Mouse (Mus musculus) kidney, embryonic 15.5 days (tissue): ENCODE measurements around the gene Hcn3. TPM values are rescaled to one million over a fixed set of nuclear protein-coding genes. Genes with fewer than 3 reads are reported as not detected.
A peak's percentile ranks its signal among the peaks of the same experiment; 100 is the strongest.

ENCODE experiments used
- ATAC-seq: fragments of 200-750 bp; cut with Nextera tagmentation; replicated peaks from 2 replicates; pipeline ENCODE4 v1.8.0; 2017; ENCODE audit warnings: moderate TSS enrichment; ENCODE audit not compliant: low FRiP score
- H3K27ac ChIP-seq: fragments of 300-500 bp; sonication (generic); 2 replicates; pipeline ENCODE4 v1.5.1; 2015; ENCODE audit warnings: mild to moderate bottlenecking, inconsistent platforms
- H3K27me3 ChIP-seq: fragments of 300-500 bp; sonication (generic); 2 replicates; pipeline ENCODE4 v1.6.1; 2015; ENCODE audit warnings: inconsistent platforms
- H3K36me3 ChIP-seq: fragments of 300-500 bp; sonication (generic); 2 replicates; pipeline ENCODE4 v1.6.1; 2015; ENCODE audit warnings: inconsistent platforms
- H3K4me1 ChIP-seq: fragments of 300-500 bp; sonication (generic); 2 replicates; pipeline ENCODE4 v1.6.1; 2015; ENCODE audit warnings: inconsistent platforms
- H3K4me2 ChIP-seq: fragments of 300-500 bp; sonication (generic); 2 replicates; pipeline ENCODE4 v1.6.1; 2015; ENCODE audit warnings: moderate library complexity, mild to moderate bottlenecking, inconsistent platforms
- H3K4me3 ChIP-seq: fragments of 300-500 bp; sonication (generic); replicated peaks from 2 replicates; pipeline ENCODE4 v1.5.1; 2015; ENCODE audit warnings: mild to moderate bottlenecking, inconsistent platforms
- H3K9ac ChIP-seq: fragments of 300-500 bp; sonication (generic); 2 replicates; pipeline ENCODE4 v1.6.1; 2015; ENCODE audit warnings: mild to moderate bottlenecking, inconsistent platforms
- H3K9me3 ChIP-seq: fragments of 300-500 bp; sonication (generic); replicated peaks from 2 replicates; pipeline ENCODE4 v1.6.1; 2016; ENCODE audit warnings: inconsistent platforms
- WGBS: fragments of 180-500 bp; shearing (Covaris S2); methylation state at CpG from one replicate; pipeline ENCODE4 v1.1.7; 2015; ENCODE audit warnings: mixed read lengths; 5-methylcytosine and 5-hydroxymethylcytosine counted together
- polyA plus RNA-seq: library from polyadenylated mRNA; unstranded; fragments of >200 nt; fragmentation: Nextera tagmentation; extraction: Ambion mirVana; gene quantifications from 2 replicates; pipeline ENCODE4 v1.2.1, GENCODE M21; 2015

The Hcn3 gene
- polyA plus RNA-seq, 1 experiment from 2014 or later = 3.1 TPM

- no peak overlapping the region for H3K4me2 ChIP-seq
- no peaks in the 10 kb centered on the region for H3K27me3 ChIP-seq
- H3K27ac ChIP-seq = no peak overlapping the region
- peaks cover 10% of the 10 kb centered on the region for H3K36me3 ChIP-seq
- no peak overlapping the region for H3K9ac ChIP-seq
- no peak for ATAC-seq
- no peaks in the 10 kb centered on the region for H3K9me3 ChIP-seq
- no peak overlapping the region for H3K4me3 ChIP-seq
- H3K4me1 ChIP-seq = peaks cover 19% of the 10 kb centered on the region
- WGBS = 76% methylated on average over 1 of the region's 1 CpGs
These were observed 33.4 kb upstream of the Hcn3 start for GRCm38 (mm10) chr3:89193351-89193750.

GRCm38 (mm10) chr3:89190436-89190835 lies 30.4 kb upstream of the Hcn3 start:
- Histone ChIP-seq H3K9ac (no peak overlapping the region), H3K4me3 (no peak overlapping the region), H3K9me3 (no peaks in the 10 kb centered on the region), H3K4me2 (no peak overlapping the region), H3K27ac (no peak overlapping the region), H3K4me1 (peaks cover 34% of the 10 kb centered on the region), H3K27me3 (no peaks in the 10 kb centered on the region), H3K36me3 (peaks cover 25% of the 10 kb centered on the region)
- no peak for ATAC-seq
- 82% methylated on average over 8 of the region's 8 CpGs for WGBS

GRCm38 (mm10) chr3:89188478-89188875 lies 28.5 kb upstream of the Hcn3 start:
- Histone ChIP-seq H3K9me3 (no peaks in the 10 kb centered on the region), H3K4me3 (no peak overlapping the region), H3K4me1 (peaks cover 52% of the 10 kb centered on the region), H3K9ac (no peak overlapping the region), H3K27ac (peak overlapping the region; percentile 78), H3K4me2 (peak overlapping the region; percentile 9; the same call in 1 of the 2 replicates), H3K36me3 (peaks cover 25% of the 10 kb centered on the region), H3K27me3 (no peaks in the 10 kb centered on the region)
- no peak for ATAC-seq
- 58% methylated on average over 12 of the region's 12 CpGs for WGBS

- Histone ChIP-seq H3K27ac (peak overlapping the region; percentile 78), H3K4me2 (peak overlapping the region; percentile 40)
- ATAC-seq = no peak
These were observed 27.9 kb upstream of the Hcn3 start for GRCm38 (mm10) chr3:89187690-89188477.

GRCm38 (mm10) chr3:89187197-89187596 lies 27.2 kb upstream of the Hcn3 start:
- no peaks in the 10 kb centered on the region for H3K9me3 ChIP-seq
- 35% methylated on average over 23 of the region's 23 CpGs for WGBS
- no peak overlapping the region; the same call in 1 of the 2 replicates for H3K4me3 ChIP-seq
- peak overlapping the region; percentile 78; the same call in 1 of the 2 replicates for H3K27ac ChIP-seq
- H3K9ac ChIP-seq = no peak overlapping the region
- H3K36me3 ChIP-seq = peaks cover 27% of the 10 kb centered on the region
- H3K4me1 ChIP-seq = peaks cover 60% of the 10 kb centered on the region
- peak overlapping the region; percentile 40 for H3K4me2 ChIP-seq
- no peak for ATAC-seq
- H3K27me3 ChIP-seq = no peaks in the 10 kb centered on the region

More at GRCm38 (mm10) chr3:89187690-89188477, 27.9 kb upstream of the Hcn3 start:
- Histone ChIP-seq H3K27me3 (no peaks in the 10 kb centered on the region), H3K9me3 (no peaks in the 10 kb centered on the region), H3K4me1 (peaks cover 54% of the 10 kb centered on the region), H3K4me3 (no peak overlapping the region), H3K36me3 (peaks cover 25% of the 10 kb centered on the region), H3K9ac (no peak overlapping the region)
- WGBS = 59% methylated on average over 18 of the region's 18 CpGs

- H3K4me2 ChIP-seq = peak overlapping the region; percentile 83
- no peaks in the 10 kb centered on the region for H3K9me3 ChIP-seq
- peak overlapping the region; percentile 60 for H3K4me3 ChIP-seq
- H3K9ac ChIP-seq = peak overlapping the region; percentile 54
- peaks cover 65% of the 10 kb centered on the region for H3K4me1 ChIP-seq
- no peak for ATAC-seq
- no peaks in the 10 kb centered on the region for H3K27me3 ChIP-seq
- H3K36me3 ChIP-seq = peaks cover 55% of the 10 kb centered on the region
- peak overlapping the region; percentile 89 for H3K27ac ChIP-seq
- WGBS = 66% methylated on average over 6 of the region's 6 CpGs
These were observed 23.9 kb upstream of the Hcn3 start for GRCm38 (mm10) chr3:89183959-89184315.

- peaks cover 50% of the 10 kb centered on the region for H3K36me3 ChIP-seq
- H3K4me3 ChIP-seq = peak within 1 kb of the TSS; percentile 60
- WGBS = 5% methylated on average over 39 of the region's 39 CpGs
- H3K4me2 ChIP-seq = peak within 1 kb of the TSS; percentile 83
- peak; percentile 92 for ATAC-seq
- H3K27me3 ChIP-seq = no peaks in the 10 kb centered on the region
- H3K4me1 ChIP-seq = peaks cover 65% of the 10 kb centered on the region
- H3K9me3 ChIP-seq = no peaks in the 10 kb centered on the region
- peak within 1 kb of the TSS; percentile 54 for H3K9ac ChIP-seq
- peak within 1 kb of the TSS; percentile 89 for H3K27ac ChIP-seq
These were observed 23.3 kb upstream of the Hcn3 start, which contains the start of gene Fam189b for GRCm38 (mm10) chr3:89183058-89183958. TSS of gene Fam189b (plus strand) at chr3:89183143.

GRCm38 (mm10) chr3:89182531-89183057 lies 22.6 kb upstream of the Hcn3 start:
- peak; percentile 1; the same call in 1 of the 2 replicates for ATAC-seq

GRCm38 (mm10) chr3:89181749-89182500 lies 21.9 kb upstream of the Hcn3 start:
- Histone ChIP-seq H3K36me3 (peaks cover 39% of the 10 kb centered on the region), H3K27ac (peak overlapping the region; percentile 89; the same call in 1 of the 2 replicates), H3K9ac (no peak overlapping the region), H3K4me2 (no peak overlapping the region), H3K9me3 (no peaks in the 10 kb centered on the region), H3K4me3 (no peak overlapping the region), H3K4me1 (peaks cover 57% of the 10 kb centered on the region), H3K27me3 (no peaks in the 10 kb centered on the region)
- WGBS = 91% methylated on average over 27 of the region's 27 CpGs
- ATAC-seq = no peak

More at GRCm38 (mm10) chr3:89182531-89183057, 22.6 kb upstream of the Hcn3 start:
- no peaks in the 10 kb centered on the region for H3K27me3 ChIP-seq
- H3K4me2 ChIP-seq = peak overlapping the region; percentile 83
- H3K9me3 ChIP-seq = no peaks in the 10 kb centered on the region
- H3K4me1 ChIP-seq = peaks cover 62% of the 10 kb centered on the region
- H3K4me3 ChIP-seq = peak overlapping the region; percentile 60
- H3K9ac ChIP-seq = no peak overlapping the region
- H3K27ac ChIP-seq = peak overlapping the region; percentile 89; the same call in 1 of the 2 replicates
- WGBS = 43% methylated on average over 7 of the region's 7 CpGs
- peaks cover 44% of the 10 kb centered on the region for H3K36me3 ChIP-seq

- Histone ChIP-seq H3K9ac (no peak overlapping the region), H3K27ac (no peak overlapping the region), H3K36me3 (peaks cover 63% of the 10 kb centered on the region), H3K4me3 (no peak overlapping the region), H3K4me1 (peaks cover 36% of the 10 kb centered on the region), H3K27me3 (no peaks in the 10 kb centered on the region), H3K9me3 (no peaks in the 10 kb centered on the region), H3K4me2 (peak overlapping the region; percentile 88; the same call in 1 of the 2 replicates)
- WGBS = 92% methylated on average over 11 of the region's 11 CpGs
- ATAC-seq = no peak
These were observed 19.1 kb upstream of the Hcn3 start for GRCm38 (mm10) chr3:89179056-89179455.

- Histone ChIP-seq H3K9me3 (no peaks in the 10 kb centered on the region), H3K4me2 (peak overlapping the region; percentile 88), H3K36me3 (peaks cover 73% of the 10 kb centered on the region), H3K27me3 (no peaks in the 10 kb centered on the region), H3K27ac (peak overlapping the region; percentile 88), H3K4me1 (peaks cover 28% of the 10 kb centered on the region), H3K4me3 (peak overlapping the region; percentile 87), H3K9ac (peak overlapping the region; percentile 81)
- no peak for ATAC-seq
- WGBS = 3% methylated on average over 6 of the region's 6 CpGs
These were observed 18.1 kb upstream of the Hcn3 start for GRCm38 (mm10) chr3:89178107-89178385.
